Mouse (Mus musculus): Measurements from ENCODE around the gene Fmo4. TPM values are rescaled to one million over a fixed set of nuclear protein-coding genes. Genes with fewer than 3 reads are reported as not detected.

Fmo4 gene
- under 1 TPM in 1 of 2 experiments, not detected in 1; 0.10 TPM for total RNA-seq (2021)

DNA sequence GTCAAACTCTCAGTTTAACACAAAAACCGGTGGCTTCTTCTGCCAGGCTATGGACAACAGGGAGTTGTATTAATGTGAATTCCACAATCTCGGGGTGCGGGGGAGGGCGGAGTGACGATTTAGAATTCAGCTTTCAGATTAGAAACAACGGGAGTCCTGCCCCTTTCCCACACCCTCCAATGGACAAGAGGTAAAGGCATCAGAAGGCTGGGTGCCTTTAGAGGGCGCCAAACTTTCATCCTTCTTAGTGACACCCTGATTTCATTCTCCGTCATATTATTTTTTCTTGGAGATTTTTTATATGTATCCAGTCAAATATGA lies at the start of gene Fmo4:
TSS of gene Fmo4 (minus strand) at position 137 of the 321 bp plus-strand sequence.
- peak; percentile 34 for DNase-seq (ENCODE audit: low spot score)
- intact Hi-C loops (cut with DNase I): loop anchor here (1.0 to 5.0 kb wide), 2 partner anchors 45 to 244 kb away; no protein-coding TSS in a partner anchor

- intact Hi-C loops (cut with DNase I): no loop called here
- no peak for DNase-seq (ENCODE audit: low spot score)
These were observed 48.6 kb upstream of the Fmo4 start for GRCm38 (mm10) chr1:162862328-162862727.

GRCm38 (mm10) chr1:162859996-162860605 lies 46.3 kb upstream of the Fmo4 start:
- intact Hi-C loops (cut with DNase I): loop anchor here (2.0 kb wide), 1 partner anchor 35 kb away; no protein-coding TSS in a partner anchor
- DNase-seq (ENCODE audit: low spot score): no peak

GRCm38 (mm10) chr1:162859545-162859976 lies 45.8 kb upstream of the Fmo4 start:
- DNase-seq (ENCODE audit: low spot score): no peak
- intact Hi-C loops (cut with DNase I): no loop called here

GRCm38 (mm10) chr1:162858748-162859130 lies 45.0 kb upstream of the Fmo4 start:
- DNase-seq (ENCODE audit: low spot score): no peak
- intact Hi-C loops (cut with DNase I): loop anchor here (1.0 kb wide), 1 partner anchor 44 kb away; no protein-coding TSS in a partner anchor

GRCm38 (mm10) chr1:162857766-162858747 lies 44.3 kb upstream of the Fmo4 start:
- no peak for DNase-seq (ENCODE audit: low spot score)
- intact Hi-C loops (cut with DNase I): loop anchor here (1.0 kb wide), 1 partner anchor 44 kb away; no protein-coding TSS in a partner anchor

- no peak for DNase-seq (ENCODE audit: low spot score)
- intact Hi-C loops (cut with DNase I): no loop called here
These were observed 40.2 kb upstream of the Fmo4 start for GRCm38 (mm10) chr1:162853812-162854482.

GRCm38 (mm10) chr1:162847554-162847953 lies 33.8 kb upstream of the Fmo4 start:
- intact Hi-C loops (cut with DNase I): no loop called here
- DNase-seq (ENCODE audit: low spot score): no peak

GRCm38 (mm10) chr1:162840211-162840610 lies 26.4 kb upstream of the Fmo4 start:
- intact Hi-C loops (cut with DNase I): no loop called here
- DNase-seq (ENCODE audit: low spot score): no peak

- intact Hi-C loops (cut with DNase I): no loop called here
- DNase-seq (ENCODE audit: low spot score): no peak
These were observed 25.2 kb upstream of the Fmo4 start for GRCm38 (mm10) chr1:162838976-162839375.

DNA sequence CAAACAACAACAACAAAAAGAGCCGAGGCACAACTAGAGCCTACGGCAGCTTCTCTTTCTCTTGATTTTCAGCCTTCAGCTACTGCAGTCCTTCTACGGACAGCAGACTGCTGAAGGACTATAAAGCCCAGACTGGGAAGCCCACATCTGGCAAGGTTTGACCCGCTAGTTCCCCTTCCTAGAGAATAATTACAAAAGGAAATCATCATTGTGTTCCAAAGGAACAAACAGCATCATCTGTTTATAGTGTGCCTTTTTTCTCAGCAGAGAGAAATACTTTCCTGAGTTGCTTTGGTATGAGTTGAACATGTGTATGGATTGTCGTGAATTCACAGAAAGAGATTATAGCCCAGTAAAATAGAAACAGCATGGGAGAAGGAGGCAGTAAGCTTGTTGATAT lies 20.6 kb upstream of the Fmo4 start:
- no peak for DNase-seq (ENCODE audit: low spot score)
- intact Hi-C loops (cut with DNase I): no loop called here

DNA sequence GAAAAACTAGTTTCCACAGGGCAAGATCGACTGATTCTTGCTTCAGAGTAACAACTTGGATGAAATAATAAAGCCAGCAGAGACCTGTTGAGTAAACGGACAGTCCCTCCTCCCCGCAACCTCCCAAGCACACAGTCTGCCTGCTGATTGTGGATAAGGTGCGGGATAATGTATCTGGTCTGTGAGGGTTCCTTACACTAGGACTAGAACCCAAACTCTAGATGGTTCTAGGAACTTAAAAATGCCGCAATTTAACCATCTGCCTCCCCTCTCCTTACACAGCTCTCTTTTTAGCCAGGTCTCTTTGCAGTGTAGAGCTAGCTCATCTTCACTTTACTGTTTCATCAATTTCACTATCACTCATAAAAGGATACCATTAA lies 18.8 kb upstream of the Fmo4 start:
- DNase-seq (ENCODE audit: low spot score): no peak
- intact Hi-C loops (cut with DNase I): no loop called here

DNA sequence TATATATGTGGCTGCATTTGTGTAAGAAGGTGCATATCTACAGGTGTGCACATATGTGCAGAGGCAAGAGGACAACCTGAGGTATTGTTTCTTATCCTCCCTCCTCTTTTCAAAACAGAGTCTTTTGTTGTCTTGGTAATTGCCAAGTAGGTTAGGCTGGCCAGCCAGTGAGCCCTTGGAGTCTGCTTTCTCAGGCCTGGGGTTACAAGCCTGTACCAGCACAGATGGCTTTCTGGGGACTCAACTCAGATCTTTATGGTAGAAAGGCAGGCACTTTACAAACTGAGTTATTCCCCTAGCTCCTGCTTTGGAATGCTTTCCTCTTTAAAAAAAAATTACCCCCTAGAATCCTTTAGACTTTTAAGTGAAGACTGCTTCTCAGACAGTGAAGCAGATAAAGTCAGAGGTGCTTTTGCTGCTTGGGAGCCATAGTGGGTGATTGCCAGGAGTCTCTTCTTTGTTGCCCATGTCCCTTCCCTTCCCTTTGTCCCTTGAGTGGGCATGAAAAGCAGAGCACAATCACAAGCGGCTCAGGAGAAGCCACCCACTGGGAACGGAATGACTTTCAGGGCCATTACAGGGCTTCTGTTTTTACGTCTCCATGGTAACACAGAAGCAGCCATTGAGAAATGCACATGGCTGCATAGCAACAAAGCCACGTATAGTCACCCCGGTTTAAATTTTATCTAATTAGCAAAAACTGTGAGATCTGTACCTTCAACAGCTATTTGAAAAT lies 18.2 kb upstream of the Fmo4 start:
- intact Hi-C loops (cut with DNase I): no loop called here

DNA sequence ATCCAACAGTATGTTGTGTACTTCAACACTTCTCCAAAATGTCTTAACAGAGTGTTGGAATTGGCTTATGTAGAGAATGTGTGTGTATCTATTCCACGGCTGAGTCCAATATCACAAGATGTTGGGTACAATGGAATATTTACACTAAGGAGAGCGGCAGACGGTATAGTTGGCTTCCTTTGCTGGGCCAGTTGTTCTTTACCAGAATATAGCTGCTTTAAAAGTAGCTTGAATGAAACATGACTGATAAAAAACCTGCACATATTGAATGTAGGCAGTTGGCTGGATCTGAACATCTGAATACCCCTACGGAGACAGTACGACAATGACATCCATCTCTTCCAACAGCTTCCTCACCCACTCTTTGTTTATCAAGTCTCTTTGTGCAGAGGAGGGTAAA lies 5.5 kb upstream of the Fmo4 start:
- DNase-seq (ENCODE audit: low spot score): no peak
- intact Hi-C loops (cut with DNase I): loop anchor here (5.0 kb wide), 1 partner anchor 58 kb away; no protein-coding TSS in a partner anchor

More for the DNA sequence above, 18.2 kb upstream of the Fmo4 start:
- no peak for DNase-seq (ENCODE audit: low spot score)

- DNase-seq (ENCODE audit: low spot score): no peak
- intact Hi-C loops (cut with DNase I): loop anchor here (5.0 kb wide), 1 partner anchor 62 kb away; no protein-coding TSS in a partner anchor
These were observed 1.8 kb upstream of the Fmo4 start for GRCm38 (mm10) chr1:162815381-162816127.

- intact Hi-C loops (cut with DNase I): loop anchor here (1.0 to 5.0 kb wide), 3 partner anchors 43 to 242 kb away; no protein-coding TSS in a partner anchor
- DNase-seq (ENCODE audit: low spot score): no peak
These were observed 1.2 kb upstream of the Fmo4 start for GRCm38 (mm10) chr1:162814932-162815331.

DNA sequence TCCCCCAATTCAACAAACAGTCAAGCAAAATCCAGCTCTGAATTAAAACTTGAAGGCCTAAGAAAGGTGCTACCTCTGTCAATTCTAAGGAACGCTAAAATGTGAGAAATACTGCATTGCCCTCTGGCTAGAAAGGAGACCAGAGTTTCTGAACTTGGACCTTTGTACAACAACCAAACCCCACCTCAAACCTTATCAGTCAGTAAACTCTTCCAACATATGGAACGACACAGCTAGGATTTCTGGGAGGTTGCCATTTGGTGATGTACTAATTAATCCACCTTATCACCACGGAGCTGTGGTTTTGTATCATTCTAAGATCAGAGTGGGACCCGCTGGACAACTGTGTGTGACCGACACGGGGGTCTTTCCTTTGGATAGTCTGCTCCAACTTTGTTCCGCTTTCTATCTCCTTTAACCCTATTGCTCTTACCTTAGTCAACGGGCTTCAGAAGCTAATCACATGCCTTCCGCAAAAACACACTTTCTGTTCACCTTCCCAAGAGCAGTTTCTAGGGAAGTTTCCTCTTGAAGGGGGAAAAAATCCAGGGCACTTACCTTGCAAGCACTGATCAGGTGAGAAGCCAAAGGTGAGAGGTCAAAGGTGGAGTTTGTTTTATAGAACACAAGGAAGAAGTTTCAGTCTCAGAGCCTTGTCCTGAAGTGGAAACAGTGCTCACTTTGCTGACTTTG lies 483 bp downstream of the Fmo4 start:
- intact Hi-C loops (cut with DNase I): loop anchor here (5.0 kb wide), 1 partner anchor 244 kb away; no protein-coding TSS in a partner anchor
- DNase-seq (ENCODE audit: low spot score): no peak

- intact Hi-C loops (cut with DNase I): no loop called here
- DNase-seq (ENCODE audit: low spot score): no peak
These were observed 5.2 kb downstream of the Fmo4 start for GRCm38 (mm10) chr1:162808541-162808940.

All from heart, postnatal 25 days (tissue).